Mouse (Mus musculus) liver, adult 2 months (tissue): ENCODE measurements around the gene Fbln2.

ENCODE experiments used
- CTCF ChIP-seq: fragments of 200-500 bp; IDR thresholded peaks from 2 replicates; pipeline ENCODE4 v1.5.1; 2011; ENCODE audit warnings: low read depth, low read length, control low read depth
- POLR2A ChIP-seq: fragments of 200-500 bp; IDR thresholded peaks from 2 replicates; pipeline ENCODE4 v1.6.1; 2011; ENCODE audit warnings: low read length, control low read depth; ENCODE audit not compliant: insufficient read depth; ENCODE audit errors: extremely low read depth

GRCm38 (mm10) chr6:91298828-91299227 lies 86.6 kb downstream of the Fbln2 start:
- TF ChIP-seq CTCF = no peak
- no peak for TF ChIP-seq POLR2A
